Mouse (Mus musculus) lung, postnatal 36 days (tissue): Measurements from ENCODE around the gene Dnajc30.
"Not testable (repeated sequence)": the region's sequence is repeated elsewhere in the genome, so short reads cannot be mapped to it uniquely, and the experiment has no call there.

ENCODE experiments used
- DNase-seq: peaks from one replicate; pipeline ENCODE4 v3.0.0; 2022; ENCODE audit warnings: mixed read lengths

Gene Dnajc30

GRCm38 (mm10) chr5:135063629-135064381 is at the start of gene Dnajc30:
TSS of gene Dnajc30 (plus strand) at chr5:135064202.
- peak; percentile 98 for DNase-seq

- peak; percentile 91 for DNase-seq
Observed at GRCm38 (mm10) chr5:135015497-135015896, 48.5 kb upstream of the Dnajc30 start.

- DNase-seq, result no peak
Observed at GRCm38 (mm10) chr5:135016224-135016759, 47.7 kb upstream of the Dnajc30 start.

GRCm38 (mm10) chr5:135021814-135022213 is 42.2 kb upstream of the Dnajc30 start:
- peak; percentile 92 for DNase-seq

- peak; percentile 94 for DNase-seq
Observed at GRCm38 (mm10) chr5:135023344-135024173, 40.4 kb upstream of the Dnajc30 start, which contains the start of gene Stx1a. TSS of gene Stx1a (plus strand) at chr5:135023482.

GRCm38 (mm10) chr5:135024665-135025224 is 39.3 kb upstream of the Dnajc30 start:
- peak; percentile 39 for DNase-seq

GRCm38 (mm10) chr5:135025899-135026298 is 38.1 kb upstream of the Dnajc30 start:
- no peak for DNase-seq

- peak; percentile 54 for DNase-seq
Observed at GRCm38 (mm10) chr5:135029007-135029854, 34.8 kb upstream of the Dnajc30 start.

- no peak for DNase-seq
Observed at GRCm38 (mm10) chr5:135032581-135032980, 31.4 kb upstream of the Dnajc30 start.

GRCm38 (mm10) chr5:135034593-135034992 is 29.4 kb upstream of the Dnajc30 start:
- DNase-seq, result no peak

GRCm38 (mm10) chr5:135035608-135036359 is 28.2 kb upstream of the Dnajc30 start:
- DNase-seq, result no peak

GRCm38 (mm10) chr5:135037946-135038345 is 26.1 kb upstream of the Dnajc30 start:
- DNase-seq, result no peak

GRCm38 (mm10) chr5:135039541-135039940 is 24.5 kb upstream of the Dnajc30 start:
- DNase-seq, result no peak

GRCm38 (mm10) chr5:135040059-135040458 is 23.9 kb upstream of the Dnajc30 start:
- no peak for DNase-seq

GRCm38 (mm10) chr5:135040777-135041176 is 23.2 kb upstream of the Dnajc30 start:
- DNase-seq, result no peak

- DNase-seq, result no peak
Observed at GRCm38 (mm10) chr5:135042105-135042788, 21.8 kb upstream of the Dnajc30 start.

GRCm38 (mm10) chr5:135044575-135044974 is 19.4 kb upstream of the Dnajc30 start:
- DNase-seq, result no peak

GRCm38 (mm10) chr5:135048539-135048938 is 15.5 kb upstream of the Dnajc30 start:
- DNase-seq, result no peak

- DNase-seq, result not testable (repeated sequence)
Observed at GRCm38 (mm10) chr5:135049268-135049667, 14.7 kb upstream of the Dnajc30 start.

GRCm38 (mm10) chr5:135053356-135053755 is 10.6 kb upstream of the Dnajc30 start:
- no peak for DNase-seq

- DNase-seq, result no peak
Observed at GRCm38 (mm10) chr5:135064382-135064766, 372 bp downstream of the Dnajc30 start.
